Mouse (Mus musculus): ENCODE results near the gene Tomm20l. TPM values are rescaled to one million over a fixed set of nuclear protein-coding genes. Genes with fewer than 3 reads are reported as not detected.
"Not testable (repeated sequence)": the region's sequence is repeated elsewhere in the genome, so short reads cannot be mapped to it uniquely, and the experiment has no call there.

The Tomm20l gene
- not detected in 2 replicates for polyA plus RNA-seq (2015; fragmentation: Nextera tagmentation; extraction: Ambion mirVana)

DNA sequence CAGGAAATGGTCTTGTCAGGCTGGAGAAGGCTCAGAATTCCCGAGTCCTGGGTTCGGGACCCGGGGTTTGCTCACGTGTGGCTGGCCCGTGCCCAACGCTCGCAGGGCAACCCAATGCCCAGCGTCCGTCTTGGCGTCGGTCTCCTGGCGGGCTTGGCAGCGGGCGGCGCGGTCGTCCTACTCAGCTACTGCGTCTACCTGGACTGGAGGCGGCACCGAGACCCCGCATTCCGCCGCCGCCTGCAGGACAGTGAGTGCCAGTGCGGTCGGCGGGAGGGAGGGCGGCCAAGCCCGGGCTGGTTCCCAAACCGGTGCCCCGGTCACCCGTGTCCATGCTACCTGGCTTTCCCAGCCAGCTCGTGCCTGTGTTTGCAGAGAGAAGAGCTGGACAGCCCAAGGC, at the start of gene Tomm20l:
TSS of gene Tomm20l (plus strand) at position 98 of the 400 bp plus-strand sequence.
- Histone ChIP-seq H3K36me3 (replicated peaks) (no peaks in the 10 kb centered on the region), H3K9me3 (no peaks in the 10 kb centered on the region), H3K27ac (no peak within 1 kb of the TSS), H3K4me2 (peak within 1 kb of the TSS; percentile 40), H3K9ac (no peak within 1 kb of the TSS), H3K4me3 (peak within 1 kb of the TSS; percentile 12; the same call in 1 of the 2 replicates), H3K4me1 (peaks cover 9% of the 10 kb centered on the region), H3K27me3 (replicated peaks) (no peaks in the 10 kb centered on the region)
- no peak for ATAC-seq (replicated peaks)
- WGBS, result 6% methylated on average over 33 of the region's 33 CpGs

DNA sequence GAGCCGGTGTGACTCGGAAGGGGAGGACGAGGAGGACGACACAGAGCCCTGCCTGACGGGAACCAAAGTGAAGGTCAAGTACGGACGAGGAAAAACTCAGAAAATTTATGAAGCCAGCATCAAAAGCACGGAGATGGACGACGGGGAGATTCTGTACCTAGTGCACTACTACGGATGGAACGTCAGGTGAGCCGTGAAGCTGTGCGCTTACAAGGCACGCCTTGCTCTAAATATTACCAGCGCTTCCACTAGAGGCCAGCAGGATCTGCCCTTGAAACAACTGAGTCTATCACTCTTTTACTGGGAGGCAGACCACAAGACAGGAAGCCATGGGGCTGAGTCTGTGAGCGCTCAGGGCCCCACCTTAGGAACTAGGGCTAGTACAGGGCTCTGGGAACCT, 41.4 kb upstream of the Tomm20l start:
- Histone ChIP-seq H3K27me3 (replicated peaks) (no peaks in the 10 kb centered on the region), H3K27ac (no peak overlapping the region), H3K9ac (no peak overlapping the region), H3K4me2 (no peak overlapping the region), H3K4me1 (no peaks in the 10 kb centered on the region), H3K36me3 (replicated peaks) (peaks cover 61% of the 10 kb centered on the region), H3K4me3 (no peak overlapping the region), H3K9me3 (no peaks in the 10 kb centered on the region)
- ATAC-seq (replicated peaks), result no peak
- WGBS, result 94% methylated on average over 17 of the region's 17 CpGs

DNA sequence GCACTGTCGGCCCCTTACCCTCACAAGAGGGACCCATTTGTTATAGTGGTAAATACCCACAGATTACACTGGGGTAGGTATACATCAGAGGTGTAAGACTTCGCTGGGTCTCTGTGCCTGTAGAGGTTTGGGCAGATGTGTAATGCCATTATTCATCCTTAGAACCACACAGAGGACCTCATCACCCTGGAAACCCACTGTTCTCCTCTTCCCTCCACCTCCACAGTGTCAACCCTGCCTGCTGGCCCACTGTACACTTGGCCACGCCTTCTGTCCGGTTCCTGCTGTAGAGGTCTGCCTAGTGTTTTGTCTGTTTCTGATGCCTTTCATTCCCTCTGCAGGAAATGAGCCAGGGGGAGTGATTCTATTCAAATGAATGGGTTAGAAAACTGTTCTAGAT, 39.2 kb upstream of the Tomm20l start:
- 94% methylated on average over 4 of the region's 4 CpGs for WGBS
- H3K9ac ChIP-seq, result no peak overlapping the region
- no peaks in the 10 kb centered on the region for H3K9me3 ChIP-seq
- peaks cover 64% of the 10 kb centered on the region for H3K36me3 ChIP-seq (replicated peaks)
- no peaks in the 10 kb centered on the region for H3K27me3 ChIP-seq (replicated peaks)
- no peak overlapping the region for H3K4me3 ChIP-seq
- no peak for ATAC-seq (replicated peaks)
- H3K4me2 ChIP-seq, result no peak overlapping the region
- H3K27ac ChIP-seq, result no peak overlapping the region
- no peaks in the 10 kb centered on the region for H3K4me1 ChIP-seq

DNA sequence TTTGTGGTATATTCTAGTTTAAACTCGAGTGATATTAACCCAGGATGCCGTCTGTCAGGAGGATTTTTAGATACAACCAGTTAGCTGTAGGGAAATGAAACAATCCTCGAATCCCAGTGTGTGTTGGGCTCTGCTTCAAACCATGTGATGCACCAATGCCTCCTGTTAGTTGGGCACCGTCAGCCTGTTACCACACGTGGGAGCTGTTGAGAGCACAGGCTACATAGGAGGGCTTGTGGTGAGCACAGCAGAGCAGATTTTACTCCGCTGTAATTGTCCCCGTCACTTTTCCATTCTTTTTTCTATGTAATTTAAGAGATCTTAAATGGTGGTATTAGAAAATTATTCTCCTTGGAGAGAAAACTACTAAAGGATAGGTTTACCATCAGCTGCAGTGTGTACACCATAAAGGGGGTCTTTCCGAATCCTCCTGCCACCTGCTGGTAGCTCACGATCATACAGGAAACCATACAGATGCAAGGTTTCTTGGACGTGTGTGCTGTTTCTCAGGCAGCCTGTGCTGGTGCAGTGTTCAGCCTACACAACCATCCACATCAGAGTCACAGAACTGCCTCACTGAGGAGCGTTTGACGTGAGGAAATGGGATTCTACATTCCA, 38.0 kb upstream of the Tomm20l start:
- WGBS, result 60% methylated on average over 12 of the region's 12 CpGs
- peaks cover 53% of the 10 kb centered on the region for H3K36me3 ChIP-seq (replicated peaks)
- H3K27me3 ChIP-seq (replicated peaks), result no peaks in the 10 kb centered on the region
- H3K9ac ChIP-seq, result no peak overlapping the region
- no peaks in the 10 kb centered on the region for H3K4me1 ChIP-seq
- H3K4me2 ChIP-seq, result no peak overlapping the region
- no peak for ATAC-seq (replicated peaks)
- no peak overlapping the region for H3K4me3 ChIP-seq
- H3K9me3 ChIP-seq, result no peaks in the 10 kb centered on the region
- no peak overlapping the region for H3K27ac ChIP-seq

DNA sequence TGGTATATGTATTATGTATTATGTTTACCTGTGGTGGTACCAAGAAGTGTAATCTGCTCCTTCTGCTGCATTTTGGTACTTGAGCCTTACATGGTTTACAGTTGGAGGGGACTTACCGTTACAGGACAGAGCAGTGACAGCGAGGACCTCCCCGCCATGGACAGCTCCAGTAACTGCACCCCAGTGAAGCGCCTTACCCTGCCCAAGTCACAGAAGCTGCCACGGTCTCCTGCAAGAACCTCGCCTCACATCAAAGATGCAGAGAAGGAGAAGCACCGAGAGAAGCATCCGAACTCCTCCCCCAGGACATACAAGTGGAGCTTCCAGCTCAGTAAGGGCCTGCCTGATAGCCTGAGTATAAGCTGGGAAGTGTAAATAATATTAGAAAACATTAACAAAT, 24.9 kb upstream of the Tomm20l start:
- no peak overlapping the region for H3K27ac ChIP-seq
- no peaks in the 10 kb centered on the region for H3K27me3 ChIP-seq (replicated peaks)
- WGBS, result 93% methylated on average over 8 of the region's 8 CpGs
- no peak overlapping the region for H3K9ac ChIP-seq
- no peaks in the 10 kb centered on the region for H3K4me1 ChIP-seq
- ATAC-seq (replicated peaks), result no peak
- no peak overlapping the region for H3K4me2 ChIP-seq
- no peak overlapping the region for H3K4me3 ChIP-seq
- H3K36me3 ChIP-seq (replicated peaks), result peaks cover 10% of the 10 kb centered on the region
- H3K9me3 ChIP-seq, result no peaks in the 10 kb centered on the region

DNA sequence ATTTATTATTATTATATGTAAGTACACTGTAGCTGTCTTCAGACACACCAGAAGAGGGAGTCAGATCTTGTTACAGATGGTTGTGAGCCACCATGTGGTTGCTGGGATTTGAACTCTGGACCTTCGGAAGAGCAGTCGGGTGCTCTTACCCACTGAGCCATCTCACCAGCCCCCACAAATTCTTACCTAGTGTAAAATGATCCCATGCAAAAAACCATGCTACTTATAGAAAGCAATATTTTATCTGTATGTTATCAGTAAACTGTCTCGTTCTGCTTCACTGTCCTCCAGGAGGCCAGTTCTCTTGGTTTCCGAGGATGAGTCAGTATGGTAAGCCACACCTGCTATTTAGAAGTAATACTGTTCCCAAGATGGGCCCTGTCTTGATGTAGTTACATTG, 7.0 kb upstream of the Tomm20l start:
- not testable (repeated sequence) for H3K27ac ChIP-seq; H3K27me3 ChIP-seq (replicated peaks); H3K36me3 ChIP-seq (replicated peaks); H3K9me3 ChIP-seq; H3K4me3 ChIP-seq; H3K4me1 ChIP-seq; H3K9ac ChIP-seq; ATAC-seq (replicated peaks); H3K4me2 ChIP-seq
- 92% methylated on average over 4 of the region's 4 CpGs for WGBS

DNA sequence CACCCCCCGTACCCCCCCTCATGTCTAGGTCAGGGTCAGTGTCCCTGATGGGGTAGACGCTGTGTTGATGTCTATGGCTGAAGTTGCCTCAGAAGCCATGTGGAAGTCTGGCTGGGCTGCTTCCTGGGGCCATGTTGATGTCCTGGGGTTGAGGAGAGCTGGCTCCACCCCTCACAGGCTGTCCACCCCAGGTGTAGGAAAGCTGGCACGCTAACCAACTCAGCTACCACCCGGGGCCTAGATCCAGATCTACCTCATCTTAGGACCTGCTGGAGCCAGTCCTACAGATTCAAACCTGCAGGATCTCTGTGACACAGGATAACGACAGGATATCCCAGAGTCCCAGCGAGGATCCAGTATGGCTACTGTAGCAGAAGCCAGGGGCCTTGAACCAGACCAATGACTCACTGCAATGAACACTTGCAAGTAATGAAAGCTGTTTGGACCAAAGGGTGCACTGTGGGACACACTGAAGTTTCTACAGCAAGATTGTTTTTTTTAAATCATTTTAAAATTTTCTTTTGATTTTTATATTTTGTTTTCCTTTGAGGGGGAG, 3.9 kb upstream of the Tomm20l start:
- no peak overlapping the region for H3K4me3 ChIP-seq
- no peak overlapping the region for H3K4me2 ChIP-seq
- no peaks in the 10 kb centered on the region for H3K36me3 ChIP-seq (replicated peaks)
- 89% methylated on average over 6 of the region's 6 CpGs for WGBS
- no peak overlapping the region for H3K9ac ChIP-seq
- ATAC-seq (replicated peaks), result no peak
- H3K27ac ChIP-seq, result no peak overlapping the region
- no peaks in the 10 kb centered on the region for H3K27me3 ChIP-seq (replicated peaks)
- no peaks in the 10 kb centered on the region for H3K4me1 ChIP-seq
- no peaks in the 10 kb centered on the region for H3K9me3 ChIP-seq

DNA sequence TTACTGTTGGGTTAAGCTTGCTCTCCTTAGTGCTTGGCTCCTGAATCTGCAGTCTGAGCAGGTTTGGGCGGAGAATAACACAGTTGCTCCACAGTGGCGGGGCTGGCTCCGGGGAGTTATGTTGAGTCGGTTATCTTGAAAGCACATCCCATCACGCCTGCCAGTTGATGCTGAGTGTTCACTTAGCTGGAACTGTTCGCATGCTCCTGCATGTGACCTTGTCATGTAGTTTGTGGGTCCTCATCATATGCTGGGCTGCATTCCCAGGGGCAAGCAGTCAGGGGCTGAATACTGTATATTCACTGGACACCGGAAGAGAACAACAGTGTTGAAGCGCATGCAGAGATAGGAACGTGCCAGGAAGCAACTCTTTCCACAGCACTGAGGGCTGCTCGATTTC, 1.8 kb downstream of the Tomm20l start:
- no peak for ATAC-seq (replicated peaks)
- Histone ChIP-seq H3K4me3 (no peak overlapping the region), H3K4me1 (peaks cover 9% of the 10 kb centered on the region), H3K9ac (no peak overlapping the region), H3K4me2 (no peak overlapping the region), H3K9me3 (no peaks in the 10 kb centered on the region), H3K27me3 (replicated peaks) (no peaks in the 10 kb centered on the region), H3K36me3 (replicated peaks) (no peaks in the 10 kb centered on the region), H3K27ac (no peak overlapping the region)
- 90% methylated on average over 10 of the region's 10 CpGs for WGBS

DNA sequence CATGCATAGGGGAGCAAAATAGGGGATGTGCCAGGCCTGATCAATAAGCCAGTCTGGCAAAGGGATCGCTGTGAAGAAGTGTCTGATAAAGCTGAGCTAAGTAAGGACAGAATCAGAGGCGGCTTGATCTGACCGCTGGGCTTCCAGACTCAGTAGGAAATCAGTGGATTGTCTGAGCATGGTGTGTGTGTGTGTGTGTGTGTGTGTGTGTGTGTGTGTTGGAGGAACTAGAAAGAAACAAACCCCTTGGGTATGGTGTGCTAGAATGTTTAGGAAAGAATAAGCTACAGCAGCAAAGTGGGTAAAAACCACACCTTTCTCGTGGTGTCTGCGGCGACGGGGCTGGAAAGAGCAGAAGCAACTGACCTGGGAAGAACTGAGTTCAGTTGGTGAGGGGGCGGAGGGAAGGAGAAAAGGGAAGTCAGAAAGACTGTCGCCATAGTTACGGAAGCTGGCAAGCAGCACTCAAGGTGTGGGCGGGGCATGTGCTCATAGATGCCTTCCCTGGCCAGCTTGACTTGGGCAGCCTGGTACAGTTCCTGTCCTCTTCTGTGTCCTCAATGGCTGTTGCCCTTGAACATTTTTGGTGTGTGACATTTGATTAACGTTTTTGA, 2.6 kb downstream of the Tomm20l start:
- ATAC-seq (replicated peaks), result peak; percentile 78
- WGBS, result 26% methylated on average over 12 of the region's 12 CpGs

DNA sequence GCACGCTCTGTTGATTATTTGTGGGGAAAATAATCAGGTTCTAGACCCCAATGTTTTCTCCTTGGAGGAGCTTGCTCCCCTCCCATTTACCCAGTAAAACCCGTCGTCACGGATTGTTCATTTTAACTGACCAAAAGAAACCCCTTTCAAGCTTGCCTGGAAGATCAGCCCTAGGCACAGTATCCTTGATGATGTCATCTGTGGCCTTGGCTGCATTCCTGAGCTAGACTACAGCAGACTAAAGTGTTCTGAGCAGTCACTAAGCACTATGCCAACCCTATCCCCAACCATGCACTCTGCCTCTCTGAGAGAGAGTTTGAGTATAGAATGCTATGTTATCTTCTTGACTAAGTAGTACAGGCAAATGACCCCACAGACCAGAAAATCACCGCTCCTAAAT, 5.2 kb downstream of the Tomm20l start:
- Histone ChIP-seq H3K27ac (no peak overlapping the region), H3K27me3 (replicated peaks) (no peaks in the 10 kb centered on the region), H3K4me1 (peaks cover 9% of the 10 kb centered on the region), H3K4me3 (no peak overlapping the region), H3K4me2 (no peak overlapping the region), H3K9me3 (no peaks in the 10 kb centered on the region), H3K9ac (no peak overlapping the region), H3K36me3 (replicated peaks) (no peaks in the 10 kb centered on the region)
- ATAC-seq (replicated peaks), result no peak
- WGBS, result 83% methylated on average over 5 of the region's 5 CpGs

More for the DNA sequence above, 2.6 kb downstream of the Tomm20l start:
- Histone ChIP-seq H3K36me3 (replicated peaks) (no peaks in the 10 kb centered on the region), H3K9ac (no peak overlapping the region), H3K27me3 (replicated peaks) (no peaks in the 10 kb centered on the region), H3K9me3 (no peaks in the 10 kb centered on the region), H3K4me3 (no peak overlapping the region), H3K27ac (no peak overlapping the region), H3K4me2 (peak overlapping the region; percentile 37), H3K4me1 (peaks cover 9% of the 10 kb centered on the region)

DNA sequence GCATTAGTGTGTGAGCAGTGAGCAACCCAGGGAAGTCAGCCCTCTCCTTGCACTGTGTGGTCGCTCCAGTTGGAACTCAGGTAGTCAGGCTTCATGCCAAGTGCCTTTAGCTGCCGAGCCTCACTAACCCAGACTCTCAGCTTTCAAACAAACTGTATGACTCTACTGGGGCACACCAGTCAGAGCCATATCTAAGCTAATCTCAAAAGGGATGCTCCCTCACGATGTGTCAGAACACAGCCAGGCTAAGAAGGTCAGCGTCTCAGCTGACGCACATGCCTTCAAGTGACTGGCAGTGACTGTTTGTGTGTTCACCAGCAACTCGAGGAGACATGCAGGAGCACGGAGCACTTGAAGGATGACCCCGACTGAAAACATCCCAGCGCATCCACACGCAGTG, 11.5 kb downstream of the Tomm20l start:
- Histone ChIP-seq H3K4me3 (no peak overlapping the region), H3K36me3 (replicated peaks) (peaks cover 25% of the 10 kb centered on the region), H3K27ac (no peak overlapping the region), H3K9ac (no peak overlapping the region), H3K27me3 (replicated peaks) (no peaks in the 10 kb centered on the region), H3K9me3 (no peaks in the 10 kb centered on the region), H3K4me2 (no peak overlapping the region), H3K4me1 (no peaks in the 10 kb centered on the region)
- ATAC-seq (replicated peaks), result no peak
- WGBS, result 93% methylated on average over 10 of the region's 10 CpGs

DNA sequence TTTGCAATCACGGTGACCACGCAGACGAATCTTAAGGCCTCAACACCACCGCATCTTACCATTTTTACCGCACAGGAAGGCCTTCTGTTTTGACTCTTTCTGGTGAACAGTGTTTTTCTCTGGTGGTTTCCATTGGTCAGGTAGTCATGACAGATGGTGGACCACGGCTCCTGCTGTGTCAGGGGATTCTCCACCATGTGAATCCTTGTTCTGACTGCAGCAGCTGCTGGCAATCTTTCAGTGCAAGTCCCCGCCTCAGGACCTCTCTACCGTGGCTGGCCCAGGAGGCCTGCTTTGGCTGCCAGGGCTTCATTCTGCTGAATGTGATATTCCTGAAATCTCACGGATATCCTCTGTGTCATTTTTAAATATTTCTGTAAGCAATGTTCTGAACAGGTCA, 12.1 kb downstream of the Tomm20l start:
- Histone ChIP-seq H3K36me3 (replicated peaks) (peaks cover 25% of the 10 kb centered on the region), H3K4me3 (no peak overlapping the region), H3K9ac (no peak overlapping the region), H3K27me3 (replicated peaks) (no peaks in the 10 kb centered on the region), H3K4me2 (no peak overlapping the region), H3K9me3 (no peaks in the 10 kb centered on the region), H3K27ac (no peak overlapping the region), H3K4me1 (no peaks in the 10 kb centered on the region)
- ATAC-seq (replicated peaks), result no peak
- WGBS, result 89% methylated on average over 9 of the region's 9 CpGs

DNA sequence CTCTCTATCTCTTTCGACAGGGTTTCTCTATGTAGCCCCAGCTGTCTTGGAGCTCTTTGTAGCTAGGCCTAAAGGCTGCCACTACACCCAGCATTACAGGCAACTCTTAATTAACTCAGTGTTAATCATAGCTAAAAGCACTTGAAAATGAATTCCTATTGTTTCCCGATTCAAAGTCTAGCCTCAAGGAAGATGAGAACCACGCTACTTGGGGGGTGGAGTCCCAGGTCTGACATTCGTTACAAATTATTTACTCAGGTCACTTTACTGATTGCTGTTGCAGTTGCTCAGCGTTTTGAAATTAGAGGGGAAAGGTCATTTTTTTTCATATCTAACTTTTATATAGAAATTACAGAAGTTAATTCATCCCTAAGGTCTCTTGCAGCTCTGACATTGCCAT, 24.4 kb downstream of the Tomm20l start:
- ATAC-seq (replicated peaks), result no peak
- peak overlapping the region; percentile 67 for H3K4me2 ChIP-seq
- peaks cover 35% of the 10 kb centered on the region for H3K4me1 ChIP-seq
- WGBS, result 38% methylated on average over 5 of the region's 5 CpGs
- no peak overlapping the region; the same call in 1 of the 2 replicates for H3K9ac ChIP-seq
- no peaks in the 10 kb centered on the region for H3K9me3 ChIP-seq
- H3K27ac ChIP-seq, result no peak overlapping the region
- H3K27me3 ChIP-seq (replicated peaks), result no peaks in the 10 kb centered on the region
- H3K36me3 ChIP-seq (replicated peaks), result 0 out of 2 replicates have a peak, but pooled peaks cover 15% of the 10 kb centered on the region
- H3K4me3 ChIP-seq, result peak overlapping the region; percentile 99

All from midbrain, embryonic 15.5 days (tissue).